Mouse (Mus musculus) mesoderm, embryonic 11.5 days (tissue): ENCODE measurements around the gene Arpc2.

Experiments used
- DNase-seq: peaks from one replicate; pipeline ENCODE4 v3.0.0-alpha.2; 2012; ENCODE audit warnings: low read depth, low spot score

The Arpc2 gene

GRCm38 (mm10) chr1:74235938-74236589 lies at the start of gene Arpc2:
Gene Arpc2, plus strand, starts transcription at chr1:74236084.
- peak; percentile 98 for DNase-seq

GRCm38 (mm10) chr1:74190471-74190870 lies 45.4 kb upstream of the Arpc2 start:
- no peak for DNase-seq

GRCm38 (mm10) chr1:74192711-74193110 lies 43.2 kb upstream of the Arpc2 start:
- DNase-seq, result no peak

- no peak for DNase-seq
Observed at GRCm38 (mm10) chr1:74194445-74194844, 41.4 kb upstream of the Arpc2 start, which contains the start of gene Cxcr1. Gene Cxcr1, minus strand, starts transcription at chr1:74194631.

- peak; percentile 49 for DNase-seq
Observed at GRCm38 (mm10) chr1:74195961-74196360, 39.9 kb upstream of the Arpc2 start.

GRCm38 (mm10) chr1:74196621-74197419 lies 39.1 kb upstream of the Arpc2 start:
- no peak for DNase-seq

- DNase-seq, result no peak
Observed at GRCm38 (mm10) chr1:74197726-74198470, 38.0 kb upstream of the Arpc2 start.

GRCm38 (mm10) chr1:74199046-74199445 lies 36.8 kb upstream of the Arpc2 start:
- no peak for DNase-seq

GRCm38 (mm10) chr1:74201048-74201844 lies 34.6 kb upstream of the Arpc2 start:
- DNase-seq, result no peak

- DNase-seq, result no peak
Observed at GRCm38 (mm10) chr1:74203457-74203856, 32.4 kb upstream of the Arpc2 start.

GRCm38 (mm10) chr1:74205881-74206280 lies 30.0 kb upstream of the Arpc2 start:
- DNase-seq, result peak; percentile 61

- DNase-seq, result no peak
Observed at GRCm38 (mm10) chr1:74206642-74207041, 29.2 kb upstream of the Arpc2 start.

- peak; percentile 13 for DNase-seq
Observed at GRCm38 (mm10) chr1:74207906-74208305, 28.0 kb upstream of the Arpc2 start.

- no peak for DNase-seq
Observed at GRCm38 (mm10) chr1:74208941-74209340, 26.9 kb upstream of the Arpc2 start.

GRCm38 (mm10) chr1:74219922-74220321 lies 16.0 kb upstream of the Arpc2 start:
- no peak for DNase-seq

GRCm38 (mm10) chr1:74227317-74227716 lies 8.6 kb upstream of the Arpc2 start:
- no peak for DNase-seq

- DNase-seq, result no peak
Observed at GRCm38 (mm10) chr1:74229942-74230341, 5.9 kb upstream of the Arpc2 start.

- DNase-seq, result no peak
Observed at GRCm38 (mm10) chr1:74230992-74231391, 4.9 kb upstream of the Arpc2 start.

- peak; percentile 14 for DNase-seq
Observed at GRCm38 (mm10) chr1:74236590-74237317, 870 bp downstream of the Arpc2 start.

GRCm38 (mm10) chr1:74237671-74238070 lies 1.8 kb downstream of the Arpc2 start:
- DNase-seq, result no peak

- DNase-seq, result no peak
Observed at GRCm38 (mm10) chr1:74238136-74238535, 2.3 kb downstream of the Arpc2 start.
